Mouse (Mus musculus) embryo, embryonic 9.5 days (tissue): ENCODE measurements around the gene Lnx1.

Experiments used
- DNase-seq: peaks from one replicate; pipeline ENCODE4 v3.0.0-alpha.2; 2017; ENCODE audit errors: extremely low spot score

Gene Lnx1

DNA sequence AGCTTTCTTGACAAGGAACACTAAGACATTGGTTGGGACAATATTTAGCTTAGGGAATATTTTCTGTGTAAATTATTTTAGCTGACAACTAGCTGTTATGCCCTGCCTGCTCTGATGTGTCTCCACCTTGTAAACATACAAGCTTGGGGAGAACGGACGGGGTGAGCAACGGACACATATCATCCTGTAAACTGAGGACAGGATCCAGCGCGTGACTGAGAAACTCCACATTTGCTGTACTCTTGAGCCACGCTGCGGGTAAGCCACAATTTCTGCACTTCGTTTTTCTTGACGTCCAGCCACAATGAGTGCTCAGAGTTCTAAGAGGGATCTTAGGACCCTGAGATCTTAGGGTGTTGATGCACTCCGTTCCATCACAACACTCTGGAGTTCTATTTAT, 48.9 kb downstream of the Lnx1 start:
- DNase-seq, result no peak

DNA sequence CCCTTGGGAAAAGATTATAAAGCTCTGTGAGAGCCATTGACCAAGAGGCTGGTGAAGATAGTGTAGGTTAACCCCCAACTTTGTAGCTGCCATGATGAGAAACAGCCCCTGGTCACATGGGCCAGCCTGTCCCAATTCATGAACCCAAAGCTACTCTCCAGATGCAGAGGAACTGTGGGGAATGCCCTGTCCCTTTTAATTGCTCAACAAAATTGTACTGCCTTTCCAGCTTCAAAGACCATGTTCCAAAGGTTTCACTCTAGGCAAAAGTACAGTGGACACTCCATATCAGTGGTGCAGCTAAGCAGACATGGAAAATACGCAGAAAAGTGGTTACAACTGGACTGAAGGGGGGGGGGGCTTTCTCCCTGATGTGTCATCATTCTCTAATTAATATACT, 53.6 kb downstream of the Lnx1 start:
- no peak for DNase-seq

GRCm38 (mm10) chr5:74648216-74648615, 54.5 kb downstream of the Lnx1 start:
- DNase-seq, result no peak

GRCm38 (mm10) chr5:74647584-74647984, 55.1 kb downstream of the Lnx1 start:
- no peak for DNase-seq

DNA sequence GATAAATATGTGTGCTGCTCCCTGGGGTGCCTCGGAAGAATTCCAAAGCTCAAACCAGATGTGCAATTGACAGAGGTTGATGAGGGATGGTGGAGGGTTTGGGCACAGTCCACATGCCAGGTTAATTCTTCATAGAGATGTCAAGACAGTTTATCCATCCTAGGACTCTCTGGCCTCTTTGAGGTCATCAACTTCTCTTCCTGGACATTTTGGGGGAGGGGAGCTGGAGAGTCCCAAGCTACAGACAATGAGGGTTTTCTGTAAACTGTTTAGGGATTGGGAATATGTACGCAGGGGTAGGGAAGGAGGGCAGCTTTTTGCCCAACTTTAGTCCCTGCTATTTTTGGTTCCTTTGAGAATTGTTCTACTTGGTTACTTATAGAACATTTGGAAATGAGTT, 60.4 kb downstream of the Lnx1 start:
- no peak for DNase-seq

GRCm38 (mm10) chr5:74641000-74641399, 61.7 kb downstream of the Lnx1 start:
- no peak for DNase-seq

- DNase-seq, result no peak
Observed at GRCm38 (mm10) chr5:74640504-74640903, 62.2 kb downstream of the Lnx1 start.

GRCm38 (mm10) chr5:74639516-74639915, 63.2 kb downstream of the Lnx1 start:
- no peak for DNase-seq

DNA sequence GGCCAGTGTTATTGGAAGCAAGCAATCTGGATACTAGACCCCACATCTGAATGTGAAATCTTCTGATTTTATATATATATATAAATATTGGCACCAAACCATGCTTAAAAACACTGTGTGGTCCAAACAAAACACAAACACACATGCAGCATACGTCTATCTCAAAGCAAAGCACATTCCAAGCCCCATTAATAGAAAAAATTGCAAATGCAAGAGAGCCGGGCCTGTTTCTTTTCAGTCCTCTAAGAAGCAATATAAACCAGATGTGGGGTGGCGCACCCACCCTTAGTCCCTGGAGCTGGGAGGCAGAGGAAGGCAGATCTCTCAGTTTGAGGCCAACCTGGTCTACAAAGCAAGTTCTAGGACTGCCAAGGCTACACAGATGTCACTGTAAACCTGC, 68.3 kb downstream of the Lnx1 start:
- DNase-seq, result no peak

GRCm38 (mm10) chr5:74633453-74633852, 69.3 kb downstream of the Lnx1 start:
- DNase-seq, result no peak

GRCm38 (mm10) chr5:74632369-74633114, 70.2 kb downstream of the Lnx1 start:
- no peak for DNase-seq

DNA sequence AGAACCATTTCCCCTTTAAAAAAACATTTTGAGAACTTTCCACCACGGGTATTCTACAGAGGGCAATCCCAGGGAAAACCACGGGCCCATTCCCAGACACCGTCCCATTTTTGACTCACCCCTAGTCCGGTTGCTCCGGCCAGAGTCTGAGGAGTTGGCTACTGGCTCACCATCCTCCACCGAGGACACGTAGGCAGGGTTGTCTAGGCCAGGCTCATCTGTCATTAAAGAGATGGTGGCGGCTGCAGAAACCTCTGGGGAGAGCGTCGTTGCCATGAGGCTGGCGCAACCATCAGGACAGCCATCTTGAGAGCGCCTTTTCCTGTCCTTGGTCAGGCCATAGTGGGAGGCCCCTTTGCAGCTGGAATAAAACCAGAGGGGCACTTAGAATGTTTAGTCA, 74.7 kb downstream of the Lnx1 start:
- no peak for DNase-seq

- no peak for DNase-seq
Observed at GRCm38 (mm10) chr5:74624385-74624784, 78.3 kb downstream of the Lnx1 start.

- DNase-seq, result no peak
Observed at GRCm38 (mm10) chr5:74623316-74624000, 79.3 kb downstream of the Lnx1 start.

DNA sequence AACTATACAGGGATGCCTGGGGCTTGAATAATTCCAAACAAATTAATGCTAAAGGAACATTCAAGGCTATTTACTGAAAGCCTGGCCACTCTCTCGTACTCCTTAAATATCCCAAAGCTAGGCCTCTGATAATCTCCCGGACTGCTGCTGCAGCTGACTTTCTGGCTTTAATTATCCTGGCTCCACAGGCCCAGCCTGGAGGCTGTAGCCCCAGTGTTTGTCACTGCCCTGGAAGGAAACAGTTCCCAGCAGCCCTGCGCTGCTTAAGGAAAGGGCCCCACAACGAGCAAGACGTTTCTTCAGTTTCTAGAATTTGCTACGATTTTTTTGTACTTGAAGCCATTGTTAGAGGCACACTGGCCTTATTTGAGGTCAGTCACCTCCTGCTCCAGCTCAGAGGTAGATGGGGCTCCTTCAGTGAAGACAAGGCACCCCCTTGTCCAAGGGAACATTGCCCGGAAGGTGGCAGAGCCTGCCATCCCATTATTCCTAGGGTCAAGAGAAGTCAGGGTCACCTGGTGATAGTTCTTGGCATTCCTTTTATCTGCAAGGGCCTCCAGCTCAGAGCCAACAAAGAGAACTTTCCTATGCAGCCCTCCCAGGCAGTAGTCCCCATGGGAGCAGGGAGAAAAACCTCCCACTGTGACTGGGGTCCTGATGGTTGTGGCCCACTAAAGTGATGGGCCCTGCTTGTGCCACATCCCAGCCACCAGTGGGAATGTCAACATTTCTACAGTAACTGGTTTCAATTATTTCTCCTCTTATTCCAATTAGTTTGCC, 80.8 kb downstream of the Lnx1 start:
- no peak for DNase-seq

DNA sequence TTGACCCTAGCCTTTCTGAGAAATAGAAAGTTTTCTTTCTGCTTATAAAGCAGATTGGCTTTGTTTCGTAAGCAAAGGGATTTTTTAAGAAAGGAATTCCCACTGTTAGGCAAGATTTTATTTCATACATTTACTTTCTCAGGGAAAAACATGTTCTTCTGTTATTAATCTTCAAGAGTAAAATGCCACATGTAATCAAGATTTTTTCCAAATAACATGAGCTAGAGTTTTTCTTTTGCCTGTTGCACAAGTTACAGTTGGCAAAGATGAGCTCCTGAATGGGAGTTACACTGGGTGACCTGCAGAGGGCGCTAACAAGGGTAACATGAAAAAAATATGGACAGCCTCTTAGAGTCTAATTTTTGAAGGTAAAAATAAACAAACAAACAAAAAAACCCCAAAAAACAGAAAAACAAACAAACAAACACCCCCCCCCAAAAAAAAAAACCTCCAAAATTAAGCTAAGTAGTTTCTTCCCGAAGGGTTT, 84.1 kb downstream of the Lnx1 start:
- no peak for DNase-seq

GRCm38 (mm10) chr5:74617816-74618572, 84.7 kb downstream of the Lnx1 start:
- DNase-seq, result no peak

GRCm38 (mm10) chr5:74613491-74614151, 89.1 kb downstream of the Lnx1 start:
- DNase-seq, result no peak

DNA sequence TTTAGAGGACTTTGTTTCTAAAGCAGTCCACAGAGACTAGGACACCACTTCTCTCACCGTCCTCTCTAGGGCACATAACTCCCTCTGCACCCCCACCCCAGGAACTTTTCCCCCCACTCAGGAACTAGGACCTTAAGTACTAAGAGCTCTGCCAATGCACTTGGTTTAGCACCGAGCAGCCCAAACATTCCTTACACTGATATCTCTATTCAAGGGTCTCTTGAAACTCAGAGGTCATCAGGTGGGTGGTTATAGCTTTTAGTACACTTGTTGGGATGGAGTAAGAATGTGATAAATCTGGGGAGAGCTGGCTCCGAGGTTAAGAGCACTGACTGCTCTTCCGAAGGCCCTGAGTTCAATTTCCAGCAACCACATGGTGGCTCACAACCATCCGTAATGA, 90.0 kb downstream of the Lnx1 start:
- DNase-seq, result no peak

DNA sequence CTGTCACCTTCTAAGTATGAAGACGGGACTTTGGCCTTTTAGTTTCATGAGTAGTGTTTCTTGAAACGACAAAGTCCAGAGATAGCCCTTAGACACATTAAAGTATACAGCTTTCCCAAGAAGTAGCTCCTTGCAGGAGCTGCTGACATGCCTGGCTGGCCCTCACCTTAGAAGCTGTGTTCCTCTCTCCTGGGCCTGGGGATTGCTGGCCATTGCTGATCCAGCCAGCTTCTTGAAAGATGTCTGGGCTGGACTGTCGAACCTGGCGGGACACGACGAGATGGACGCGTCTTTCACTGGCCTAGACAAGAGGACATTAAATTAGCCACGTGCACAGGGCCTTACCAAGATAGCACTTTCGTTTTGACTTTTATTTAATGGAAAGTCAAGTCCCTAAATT, 92.2 kb downstream of the Lnx1 start:
- DNase-seq, result no peak

DNA sequence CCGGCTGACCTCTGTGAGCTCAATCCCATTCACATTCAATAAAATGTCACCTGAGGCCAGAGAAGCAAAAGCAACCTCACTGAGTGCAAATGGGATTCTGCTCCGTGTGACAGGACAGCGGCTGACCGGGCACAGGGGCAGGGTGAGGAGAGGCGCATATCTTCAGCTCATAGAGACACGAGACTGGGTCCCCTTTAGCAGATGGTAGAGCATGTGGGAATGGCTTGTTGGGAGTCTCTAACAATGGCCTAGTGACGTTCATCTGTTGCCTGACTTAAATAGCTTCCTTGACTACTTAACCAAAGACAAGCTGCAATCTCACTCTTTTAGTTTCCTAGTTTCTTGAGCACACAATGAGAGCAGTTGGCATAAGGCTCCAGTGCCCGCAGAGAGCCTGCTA, 96.5 kb downstream of the Lnx1 start:
- DNase-seq, result no peak
